Mouse (Mus musculus) brain, embryonic 18.5 days (tissue): ENCODE data around the gene Shank1.

Experiments used
- DNase-seq: peaks from one replicate; pipeline ENCODE4 v3.0.0-alpha.2; 2012; ENCODE audit warnings: low read depth, low spot score

Shank1 gene

GRCm38 (mm10) chr7:44340226-44340625 is 30.2 kb downstream of the Shank1 start:
- DNase-seq = no peak

- DNase-seq = no peak
These were observed 31.1 kb downstream of the Shank1 start for GRCm38 (mm10) chr7:44341119-44341518.

GRCm38 (mm10) chr7:44341714-44342113 is 31.7 kb downstream of the Shank1 start:
- DNase-seq = no peak

GRCm38 (mm10) chr7:44343459-44344015 is 33.5 kb downstream of the Shank1 start:
- no peak for DNase-seq

GRCm38 (mm10) chr7:44344622-44345021 is 34.6 kb downstream of the Shank1 start:
- DNase-seq = no peak

- DNase-seq = no peak
These were observed 39.0 kb downstream of the Shank1 start for GRCm38 (mm10) chr7:44349043-44349442.

GRCm38 (mm10) chr7:44350957-44351711 is 41.1 kb downstream of the Shank1 start:
- DNase-seq = peak; percentile 79

- no peak for DNase-seq
These were observed 42.1 kb downstream of the Shank1 start for GRCm38 (mm10) chr7:44351881-44352749.

GRCm38 (mm10) chr7:44352750-44353600 is 42.9 kb downstream of the Shank1 start:
- DNase-seq = no peak

GRCm38 (mm10) chr7:44353601-44354340 is 43.7 kb downstream of the Shank1 start:
- DNase-seq = no peak

- DNase-seq = no peak
These were observed 45.4 kb downstream of the Shank1 start for GRCm38 (mm10) chr7:44355411-44355810.

GRCm38 (mm10) chr7:44356590-44357481 is 46.8 kb downstream of the Shank1 start:
- no peak for DNase-seq

- DNase-seq = no peak
These were observed 47.5 kb downstream of the Shank1 start for GRCm38 (mm10) chr7:44357531-44357930.

GRCm38 (mm10) chr7:44358012-44358411 is 48.0 kb downstream of the Shank1 start:
- DNase-seq = no peak

GRCm38 (mm10) chr7:44358886-44359654 is 49.0 kb downstream of the Shank1 start:
- DNase-seq = no peak

GRCm38 (mm10) chr7:44359908-44360672 is 50.0 kb downstream of the Shank1 start:
- peak; percentile 88 for DNase-seq

GRCm38 (mm10) chr7:44360792-44361301 is 50.8 kb downstream of the Shank1 start:
- DNase-seq = no peak

- no peak for DNase-seq
These were observed 62.6 kb downstream of the Shank1 start for GRCm38 (mm10) chr7:44372678-44373077.
